Mouse (Mus musculus): Measurements from ENCODE around the gene Olfr1501.
"Not testable (repeated sequence)": the region's sequence is repeated elsewhere in the genome, so short reads cannot be mapped to it uniquely, and the experiment has no call there.

Olfr1501 gene

DNA sequence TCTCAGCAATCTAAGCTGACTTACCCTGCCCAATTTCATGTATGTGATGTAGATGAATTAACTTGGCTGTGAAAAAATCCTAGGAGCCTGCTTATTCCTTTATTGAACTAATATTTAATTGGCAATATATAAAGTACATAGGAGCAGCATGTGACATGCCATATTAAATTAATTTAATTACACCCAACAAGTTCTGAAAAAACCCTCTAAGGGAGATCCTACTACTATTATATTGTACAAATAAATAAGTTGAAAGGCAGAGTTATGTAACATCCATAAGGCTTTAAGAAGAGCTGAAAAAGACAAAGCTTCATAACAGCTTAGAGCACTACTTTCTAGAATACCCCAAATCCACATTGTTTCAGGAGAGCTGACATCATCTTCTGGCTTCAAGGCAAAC is at the start of gene Olfr1501:
Gene Olfr1501 (minus strand): TSS at position 101 of the 400 bp plus-strand sequence.
- DNase-seq (ENCODE audit: low read depth) = not testable (repeated sequence)

DNA sequence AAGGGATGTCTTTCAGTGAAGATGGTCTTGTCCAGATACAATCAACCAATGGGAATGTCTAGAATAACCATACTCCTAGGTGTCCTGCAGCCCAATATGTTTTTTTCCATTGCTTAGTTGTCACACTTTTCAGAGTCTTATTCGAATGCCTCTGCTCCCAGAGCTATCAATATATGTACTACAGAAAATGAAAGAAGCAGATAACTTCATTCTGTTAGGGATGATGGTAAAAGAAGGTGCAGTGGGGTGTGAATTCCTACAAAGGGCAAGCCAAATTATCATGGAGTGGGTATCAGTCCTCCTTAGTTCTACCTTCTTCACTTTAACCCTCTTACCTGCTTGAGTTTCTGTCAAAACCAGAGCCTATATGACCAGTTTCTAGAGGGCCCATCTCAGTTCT is 47.3 kb upstream of the Olfr1501 start, which contains the start of gene Olfr1504:
Gene Olfr1504 (minus strand): TSS at position 101 of the 400 bp plus-strand sequence.
- DNase-seq (ENCODE audit: low read depth) = no peak

DNA sequence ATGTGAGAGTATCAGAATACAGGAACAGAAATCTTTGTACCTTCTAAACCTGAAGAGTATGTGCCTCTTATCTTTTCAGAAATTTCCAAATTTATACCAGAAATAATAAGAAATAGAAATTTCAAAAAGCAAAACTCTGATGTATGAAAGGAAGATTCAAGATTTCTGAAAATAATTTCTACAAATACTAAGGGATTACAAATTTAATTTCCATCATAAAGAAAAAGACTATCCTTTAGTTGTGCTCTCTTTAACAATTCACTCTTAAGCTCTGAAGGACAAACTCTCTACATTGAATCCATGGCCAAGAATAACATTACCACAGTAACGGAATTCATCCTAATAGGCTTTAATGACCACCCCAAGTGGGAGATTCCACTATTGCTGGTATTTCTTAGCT is 11.0 kb upstream of the Olfr1501 start, which contains the start of gene Olfr1502:
Gene Olfr1502 (plus strand): TSS at position 301 of the 400 bp plus-strand sequence.
- no peak for DNase-seq (ENCODE audit: low read depth)

DNA sequence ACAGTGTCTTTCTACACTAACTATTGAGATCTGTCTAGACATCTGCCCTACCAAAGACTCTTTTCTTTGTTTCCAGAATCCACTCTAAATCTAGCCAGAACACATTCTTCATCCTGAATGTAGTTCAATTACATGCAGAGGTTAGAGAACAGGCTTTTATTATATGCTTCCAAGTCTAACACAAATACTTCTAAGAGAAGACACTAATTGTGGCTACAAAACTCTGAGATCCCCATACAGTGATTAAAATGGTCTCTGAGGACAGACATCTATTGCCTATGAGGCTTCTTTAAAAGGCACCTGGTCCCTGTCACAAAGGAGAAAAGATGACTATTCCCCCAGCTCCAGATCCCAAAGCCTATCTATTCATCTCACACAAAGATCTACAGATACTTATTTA is 20.1 kb downstream of the Olfr1501 start, which contains the start of gene Olfr1500:
Gene Olfr1500 (minus strand): TSS at position 101 of the 400 bp plus-strand sequence.
- no peak for DNase-seq (ENCODE audit: low read depth)

DNA sequence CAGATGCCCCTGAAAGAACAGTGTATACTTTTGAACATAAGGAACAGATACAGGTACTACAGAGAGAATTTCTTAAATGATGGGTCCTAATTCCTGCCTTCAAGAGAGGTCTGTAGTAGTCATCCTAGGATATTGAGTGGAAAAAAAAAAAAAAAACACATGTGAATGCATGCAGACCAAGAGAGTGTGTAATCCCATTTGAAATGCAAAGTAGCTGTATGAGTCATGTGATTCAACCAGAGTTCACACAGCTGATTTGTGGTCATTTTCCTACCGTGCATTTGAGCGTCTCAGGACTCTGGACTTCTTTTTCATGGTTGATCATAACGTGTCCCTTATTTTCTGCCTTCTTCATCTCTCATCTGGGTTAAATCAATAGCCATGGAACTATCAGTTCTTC is 22.0 kb downstream of the Olfr1501 start:
- DNase-seq (ENCODE audit: low read depth) = no peak

DNA sequence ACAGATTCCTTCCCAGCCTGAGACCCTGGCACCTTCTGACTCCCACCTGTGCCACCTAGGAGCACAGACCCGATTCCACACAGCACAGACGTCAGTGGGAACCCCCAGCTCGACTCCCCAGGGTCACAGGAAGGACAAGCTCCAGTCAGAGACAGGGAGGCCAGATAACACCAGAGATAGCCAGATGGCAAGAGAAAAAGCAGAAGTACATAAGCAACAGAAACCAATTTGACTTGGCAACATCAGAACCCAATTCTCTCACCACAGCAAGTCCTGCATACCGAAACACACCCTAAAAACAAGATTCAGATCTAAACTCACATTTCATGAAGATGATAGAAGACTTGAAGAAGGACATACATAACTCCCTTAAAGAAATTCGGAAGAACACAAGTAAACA is 29.6 kb downstream of the Olfr1501 start:
- DNase-seq (ENCODE audit: low read depth) = no peak

DNA sequence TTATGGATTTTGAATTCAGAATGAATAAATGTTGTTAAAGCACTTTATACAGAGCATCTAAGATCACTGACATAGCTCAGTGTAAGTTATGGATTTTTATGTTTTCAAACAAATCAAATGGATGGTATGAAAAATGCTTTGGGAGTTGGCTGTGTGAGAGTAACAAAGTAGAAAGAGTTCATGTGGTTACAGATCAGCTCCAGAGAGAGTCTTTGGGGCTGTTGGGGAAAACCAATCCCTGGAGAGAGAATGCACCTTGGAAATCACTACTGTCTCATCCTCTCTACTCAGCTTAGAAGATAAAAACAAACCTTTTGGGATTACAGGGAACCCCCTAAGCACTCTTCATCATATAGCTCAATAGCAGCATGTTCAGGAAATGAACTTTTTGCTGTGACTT is 31.1 kb downstream of the Olfr1501 start, which contains the start of gene Olfr1499:
Gene Olfr1499 (minus strand): TSS at position 101 of the 400 bp plus-strand sequence.
- no peak for DNase-seq (ENCODE audit: low read depth)

DNA sequence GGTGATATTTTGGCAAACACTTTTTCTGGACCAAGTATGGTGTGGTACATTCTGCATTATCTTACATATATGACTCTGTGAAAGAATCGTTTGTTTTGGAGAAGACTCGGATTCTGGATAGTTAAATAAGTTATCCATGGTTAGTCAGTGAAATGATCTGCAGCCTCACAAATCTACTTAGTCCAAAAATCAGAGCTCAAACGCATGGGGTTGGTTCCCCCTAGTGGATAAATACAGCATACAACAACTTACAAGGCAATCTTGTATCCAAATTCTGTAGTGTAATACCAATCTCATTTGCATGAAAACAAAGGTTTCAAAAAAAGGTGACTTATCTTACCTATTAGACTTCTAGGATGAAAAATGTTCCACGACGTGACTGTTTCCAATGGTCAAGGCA is 31.7 kb downstream of the Olfr1501 start:
- DNase-seq (ENCODE audit: low read depth) = peak; percentile 59

DNA sequence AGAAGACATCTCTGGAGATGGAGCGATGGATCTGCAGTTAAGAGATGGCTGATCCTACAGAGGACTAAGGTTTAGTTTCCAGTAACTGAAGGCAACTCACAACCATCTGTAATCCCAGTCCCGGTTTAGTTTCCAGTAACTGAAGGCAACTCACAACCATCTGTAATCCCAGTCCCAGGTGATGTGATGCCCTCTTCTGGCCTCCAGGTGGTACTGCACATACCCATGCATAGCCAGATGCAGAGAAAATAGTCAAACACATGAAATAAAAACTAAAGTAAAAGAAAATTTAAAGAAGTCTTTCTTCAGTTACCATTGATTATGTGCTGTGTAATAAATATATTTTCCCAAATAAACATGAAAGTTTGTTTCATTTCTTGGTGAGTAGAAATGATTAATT is 37.7 kb downstream of the Olfr1501 start:
- no peak for DNase-seq (ENCODE audit: low read depth)

DNA sequence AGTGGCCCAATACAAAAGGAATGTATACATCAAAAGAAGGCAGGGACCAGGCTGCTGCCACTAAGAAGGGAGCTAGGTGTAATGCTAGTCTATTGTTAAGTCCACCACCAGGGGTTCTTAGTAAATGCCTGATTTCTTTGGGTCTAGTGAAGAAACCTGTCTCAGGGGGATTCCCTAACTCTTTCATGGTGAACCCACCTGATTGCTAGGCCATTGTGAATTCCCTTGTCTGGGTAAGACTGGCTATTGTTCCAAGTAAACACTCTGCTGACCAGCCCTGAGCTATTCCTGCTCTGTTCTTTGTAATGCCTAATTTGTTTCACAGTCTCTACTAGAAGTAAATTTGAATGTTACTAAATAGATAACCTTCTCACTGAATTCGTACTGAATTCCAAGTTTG is 45.0 kb downstream of the Olfr1501 start:
- not testable (repeated sequence) for DNase-seq (ENCODE audit: low read depth)

DNA sequence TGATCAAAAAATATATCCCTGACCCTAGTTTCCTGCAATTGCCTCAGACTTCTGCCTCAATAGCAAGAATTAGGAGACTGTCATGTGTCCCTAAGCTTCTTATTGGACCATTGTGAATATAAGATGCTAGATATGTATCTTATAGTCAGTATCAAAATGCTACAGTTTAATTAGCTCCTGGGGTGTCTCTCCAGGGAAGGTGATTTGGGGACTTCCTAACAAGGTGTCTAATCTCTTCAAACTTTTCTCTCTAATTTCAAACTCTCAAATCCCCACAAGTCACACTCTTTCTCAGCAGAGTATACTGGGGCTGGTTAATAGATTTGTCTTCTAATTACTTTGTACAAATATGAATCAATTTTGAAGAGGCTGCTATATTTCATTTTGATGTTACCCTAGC is 52.4 kb downstream of the Olfr1501 start, which contains the start of gene Olfr1497:
Gene Olfr1497 (minus strand): TSS at position 101 of the 400 bp plus-strand sequence.
- DNase-seq (ENCODE audit: low read depth) = no peak
